Mouse (Mus musculus): ENCODE measurements at regions not wholly inside any gene's neighbourhood (a gene's known extent, or its start where the extent isn't known, plus 50 kb on each side); places are given as distances from the start of the nearest gene placed in this dataset.

DNA sequence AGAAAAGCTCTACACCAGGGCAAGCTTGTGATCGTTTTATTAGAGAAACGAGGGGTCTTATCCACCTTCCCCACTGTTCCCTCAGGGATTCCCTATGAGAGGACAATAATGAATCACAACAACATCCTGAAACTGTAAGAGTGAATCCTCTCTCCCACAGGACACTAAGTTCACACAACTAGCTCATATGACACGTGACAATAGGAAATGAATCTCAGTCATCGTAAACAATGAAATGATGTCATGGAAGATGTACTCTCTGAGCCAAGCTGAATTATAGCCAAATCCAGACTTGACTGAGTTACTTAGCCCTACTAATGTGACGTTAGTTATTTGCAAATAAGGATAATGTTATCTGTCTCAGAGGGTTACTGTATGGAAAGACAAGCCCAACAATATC, 54.6 kb upstream of the Ccn6 start:
- no peak for DNase-seq

- no peak for DNase-seq
Observed at GRCm38 (mm10) chr10:39216142-39216904, 52.7 kb upstream of the Ccn6 start.

- no peak for DNase-seq
Observed at GRCm38 (mm10) chr10:39214563-39214962, 51.0 kb upstream of the Ccn6 start.

Data from adrenal gland, postnatal 25 days (tissue).